8 mouse cellular contexts compared by ENCODE assay signal in the genomic region with DNA sequence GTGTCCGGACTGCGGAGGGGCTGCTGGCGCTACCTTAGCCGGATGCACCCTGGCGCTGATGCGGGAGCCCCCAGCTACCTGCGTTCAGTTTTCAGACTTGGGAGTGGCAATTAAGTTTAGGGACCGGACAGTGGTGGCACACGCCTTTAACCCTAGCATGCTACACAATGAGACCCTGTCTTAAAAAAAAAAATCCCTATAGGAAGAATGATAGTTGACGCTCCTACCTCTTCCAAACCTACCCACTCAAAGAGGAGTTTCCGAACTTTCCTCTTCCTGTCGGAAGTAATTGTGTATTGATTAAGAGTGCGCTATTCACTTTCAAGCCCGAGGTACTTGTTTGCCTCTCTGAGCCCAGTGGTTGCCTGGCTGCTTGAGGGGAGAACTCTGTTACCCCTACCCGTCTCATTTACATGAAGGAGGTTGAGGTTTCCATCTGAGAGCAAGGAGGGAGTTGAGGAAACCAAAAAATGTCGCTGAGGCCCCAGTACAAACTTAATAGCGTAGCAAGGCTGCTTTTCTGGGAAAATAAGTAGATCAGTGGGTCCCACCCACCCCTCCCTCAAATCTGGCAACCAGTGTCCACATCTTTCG. TPM values are rescaled to one million over a fixed set of nuclear protein-coding genes. Genes with fewer than 3 reads are reported as not detected.
DNase-seq lines count a peak whose midpoint lies in the region; ATAC-seq and TF ChIP-seq lines count a peak whose summit lies in the region.

No protein-coding gene starts in this region.

- no peak for TF ChIP-seq POLR2A in spleen, adult 2 months (IDR thresholded peaks at IDR 0.05; ENCODE audit: low read depth, low read length)

- H3K27ac ChIP-seq in spleen, adult 2 months (ENCODE audit: insufficient read depth, low read length): no peak overlapping the region
- H3K27ac ChIP-seq in forebrain, embryonic 14.5 days (ENCODE audit: low read depth, low read length): no peak overlapping the region
- peak overlapping the region; percentile 90 for H3K27ac ChIP-seq in limb, embryonic 15.5 days
- peak overlapping the region; percentile 92 for H3K27ac ChIP-seq in stomach, embryonic 15.5 days

- peak overlapping the region; percentile 98 for H3K4me2 ChIP-seq in forebrain, embryonic 14.5 days (ENCODE audit: low read length)
- H3K4me2 ChIP-seq in limb, embryonic 15.5 days: peak overlapping the region; percentile 79
- H3K4me2 ChIP-seq in stomach, embryonic 15.5 days: peak overlapping the region; percentile 89

- H3K9me3 ChIP-seq in forebrain, embryonic 14.5 days (replicated peaks; ENCODE audit: control insufficient read depth, low read length): no peaks in the 10 kb centered on the region
- H3K9me3 ChIP-seq in limb, embryonic 15.5 days: no peaks in the 10 kb centered on the region
- H3K9me3 ChIP-seq in stomach, embryonic 15.5 days: no peaks in the 10 kb centered on the region

- ATAC-seq in forebrain, embryonic 14.5 days: no peak
- ATAC-seq in limb, embryonic 15.5 days (ENCODE audit: insufficient number of reproducible peaks, low FRiP score, low TSS enrichment, low read depth): no peak
- ATAC-seq in stomach, embryonic 15.5 days (ENCODE audit: insufficient read depth, low FRiP score, low read depth): no peak

- no peak for TF ChIP-seq CTCF in spleen, adult 2 months (IDR thresholded peaks at IDR 0.05; ENCODE audit: extremely low read depth, insufficient read depth, insufficient read length, insufficient replicate concordance)

- no peaks in the 10 kb centered on the region for H3K36me3 ChIP-seq in spleen, adult 2 months (ENCODE audit: control insufficient read depth, insufficient read depth, low read length)
- no peaks in the 10 kb centered on the region for H3K36me3 ChIP-seq in forebrain, embryonic 14.5 days (ENCODE audit: control insufficient read depth, insufficient read depth, low read length)
- no peaks in the 10 kb centered on the region for H3K36me3 ChIP-seq in limb, embryonic 15.5 days
- H3K36me3 ChIP-seq in stomach, embryonic 15.5 days: no peaks in the 10 kb centered on the region

- WGBS in spleen, adult 2 months: 20% methylated on average over 18 of the region's 18 CpGs
- 4% methylated on average over 18 of the region's 18 CpGs for WGBS in forebrain, embryonic 14.5 days
- 3% methylated on average over 18 of the region's 18 CpGs for WGBS in limb, embryonic 15.5 days
- WGBS in stomach, embryonic 15.5 days: 5% methylated on average over 18 of the region's 18 CpGs

- no peak for DNase-seq in spleen, adult 2 months (ENCODE audit: low read depth in 1 of 2, low spot score in 2 of 2)
- no peak for DNase-seq in spleen, postnatal 36 days (ENCODE audit: low spot score in 2 of 2)
- DNase-seq in forebrain, embryonic 14.5 days (ENCODE audit: low spot score): no peak
- DNase-seq in cerebellum, adult 18-20 months: no peak
- DNase-seq in left cerebral cortex, adult 11 months (ENCODE audit: low spot score): no peak
- DNase-seq in spleen, postnatal 4 days (ENCODE audit: low spot score in 2 of 2): no peak

- peaks cover 5% of the 10 kb centered on the region; the same call in 1 of the 2 replicates for H3K4me1 ChIP-seq in spleen, adult 2 months (ENCODE audit: control insufficient read depth, insufficient read depth, insufficient read length)
- peaks cover 23% of the 10 kb centered on the region for H3K4me1 ChIP-seq in forebrain, embryonic 14.5 days (ENCODE audit: control insufficient read depth, insufficient read depth, low read length)
- peaks cover 44% of the 10 kb centered on the region for H3K4me1 ChIP-seq in limb, embryonic 15.5 days
- peaks cover 33% of the 10 kb centered on the region for H3K4me1 ChIP-seq in stomach, embryonic 15.5 days

- peak overlapping the region; percentile 65 for H3K4me3 ChIP-seq in spleen, adult 2 months (ENCODE audit: extremely low read depth, insufficient read depth, insufficient read length)
- peak overlapping the region; percentile 69 for H3K4me3 ChIP-seq in forebrain, embryonic 14.5 days (ENCODE audit: low read depth, low read length)
- H3K4me3 ChIP-seq in limb, embryonic 15.5 days: peak overlapping the region; percentile 91
- H3K4me3 ChIP-seq in stomach, embryonic 15.5 days (replicated peaks): peak overlapping the region; percentile 94

- H3K27me3 ChIP-seq in spleen, adult 2 months (ENCODE audit: control insufficient read depth, insufficient read depth, low read length): peaks cover 13% of the 10 kb centered on the region
- H3K27me3 ChIP-seq in forebrain, embryonic 14.5 days (replicated peaks; ENCODE audit: control insufficient read depth, insufficient read depth, low read length): peaks cover 38% of the 10 kb centered on the region
- no peaks in the 10 kb centered on the region for H3K27me3 ChIP-seq in limb, embryonic 15.5 days
- H3K27me3 ChIP-seq in stomach, embryonic 15.5 days (replicated peaks): no peaks in the 10 kb centered on the region

- peak overlapping the region; percentile 66 for H3K9ac ChIP-seq in forebrain, embryonic 14.5 days (ENCODE audit: low read length)
- H3K9ac ChIP-seq in limb, embryonic 15.5 days: peak overlapping the region; percentile 93
- peak overlapping the region; percentile 80 for H3K9ac ChIP-seq in stomach, embryonic 15.5 days

RNA-seq across cellular contexts. Expression of a gene that starts 1.1 kb away (rescaled TPM):
- polyA plus RNA-seq in spleen, adult 2 months (2012; rRNA removed): 31.2 and 36.4 TPM in 2 replicates
- polyA plus RNA-seq in forebrain, embryonic 14.5 days (2014; fragmentation: Nextera tagmentation; extraction: Ambion mirVana): 4.7 and 7.0 TPM in 2 replicates
- polyA plus RNA-seq in limb, embryonic 15.5 days (2015; fragmentation: Nextera tagmentation; extraction: Ambion mirVana): 74.9 and 77.5 TPM in 2 replicates
- polyA plus RNA-seq in stomach, embryonic 15.5 days (2015; fragmentation: Nextera tagmentation; extraction: Ambion mirVana): 50.2 and 50.8 TPM in 2 replicates

RNA-seq across cellular contexts. Expression of a gene that starts 36.8 kb away (rescaled TPM):
- polyA plus RNA-seq in spleen, adult 2 months (2012; rRNA removed): 2.6 and 2.8 TPM in 2 replicates
- not detected in 2 replicates for polyA plus RNA-seq in forebrain, embryonic 14.5 days (2014; fragmentation: Nextera tagmentation; extraction: Ambion mirVana)
- 0.14 TPM in 1 of 2 replicates, not detected in the other for polyA plus RNA-seq in limb, embryonic 15.5 days (2015; fragmentation: Nextera tagmentation; extraction: Ambion mirVana)
- 42.0 and 60.9 TPM in 2 replicates for polyA plus RNA-seq in stomach, embryonic 15.5 days (2015; fragmentation: Nextera tagmentation; extraction: Ambion mirVana)

Comparison
In these comparisons a context has a peak if more than half of its experiments do, and no peak if none do; other contexts are left out.
1. H3K27ac ChIP-seq: peak in limb, embryonic 15.5 days (single experiment) and stomach, embryonic 15.5 days (single experiment); none in spleen, adult 2 months (single experiment) and forebrain, embryonic 14.5 days (single experiment).
2. RNA of a gene that starts 36.8 kb away (polyA plus RNA-seq): 42.0 to 60.9 TPM in stomach, embryonic 15.5 days; 2.6 to 2.8 TPM in spleen, adult 2 months, 0.14 TPM in limb, embryonic 15.5 days and not detected in forebrain, embryonic 14.5 days; every median in the first group is over 10 times any median in the second.
3. Peak in every context shown above with its lines, with median percentiles within 50 percentile points of each other: H3K4me3 ChIP-seq, H3K4me2 ChIP-seq and H3K9ac ChIP-seq.